Mouse (Mus musculus) MN1 (cell line): Measurements from ENCODE around the gene Slc7a11.

Experiments
- DNase-seq: peaks from one replicate; pipeline ENCODE4 v3.0.0-alpha.2; 2016; ENCODE audit warnings: low spot score

The Slc7a11 gene

GRCm38 (mm10) chr3:49856797-49857196, 586.6 kb downstream of the Slc7a11 start:
- DNase-seq, result no peak

GRCm38 (mm10) chr3:49854277-49854676, 589.1 kb downstream of the Slc7a11 start:
- DNase-seq, result no peak

- DNase-seq, result no peak
Measured at GRCm38 (mm10) chr3:49842971-49843370, 600.4 kb downstream of the Slc7a11 start.
